Mouse (Mus musculus) liver, embryonic 14.5 days (tissue): Measurements from ENCODE around the gene Metap1d.

Source experiments
- CTCF ChIP-seq: IDR thresholded peaks from 2 replicates; pipeline ENCODE4 v1.5.1; 2016; ENCODE audit warnings: antibody characterized with exemption, low read depth, control low read depth
- EP300 ChIP-seq: IDR thresholded peaks from 2 replicates; pipeline ENCODE4 v1.6.1; 2016; ENCODE audit warnings: antibody characterized with exemption, low read depth

DNA sequence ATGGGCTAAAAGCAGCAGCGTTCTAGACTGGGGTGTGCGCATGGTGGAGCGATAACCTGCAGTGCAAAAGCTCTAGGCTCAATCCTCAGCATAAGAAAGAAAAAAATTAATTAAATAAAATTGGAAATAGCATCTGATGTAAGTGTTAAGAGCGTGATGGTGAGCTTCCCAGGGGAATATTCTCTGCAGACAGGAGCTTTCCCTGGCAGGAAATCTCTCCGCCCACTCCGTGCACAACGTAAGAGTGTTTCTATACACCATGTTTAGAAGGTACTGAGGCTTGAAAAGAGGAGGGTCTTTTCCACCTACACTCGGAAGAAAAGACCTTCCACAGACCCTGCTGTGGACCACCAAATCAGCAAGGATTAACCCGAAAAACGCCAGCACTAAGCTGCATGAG, 41.4 kb downstream of the Metap1d start:
- TF ChIP-seq CTCF: no peak
- TF ChIP-seq EP300: no peak
